Mouse (Mus musculus) forebrain, embryonic 14.5 days (tissue): ENCODE results near the gene Myo10. TPM values are rescaled to one million over a fixed set of nuclear protein-coding genes. Genes with fewer than 3 reads are reported as not detected.

Experiments
- ATAC-seq: fragments of 200-750 bp; cut with Nextera tagmentation; 2 replicates; pipeline ENCODE4 v1.8.0; 2017; ENCODE audit warnings: mild to moderate bottlenecking, moderate library complexity
- DNase-seq: peaks from one replicate; pipeline ENCODE4 v3.0.0-alpha.2; 2015; ENCODE audit warnings: low spot score
- H3K27ac ChIP-seq: fragments of 300-500 bp; sonication (generic); 2 replicates; pipeline ENCODE4 v1.5.1; 2014; ENCODE audit warnings: low read depth, mild to moderate bottlenecking, control low read depth, low read length, moderate library complexity
- H3K27me3 ChIP-seq: fragments of 300-500 bp; sonication (generic); replicated peaks from 2 replicates; pipeline ENCODE4 v1.6.1; 2014; ENCODE audit warnings: low read length, control low read depth, mixed read lengths; ENCODE audit not compliant: control insufficient read depth, insufficient read depth
- H3K36me3 ChIP-seq: fragments of 300-500 bp; sonication (generic); 2 replicates; pipeline ENCODE4 v1.6.1; 2014; ENCODE audit warnings: low read length, control low read depth; ENCODE audit not compliant: control insufficient read depth, insufficient read depth
- H3K4me1 ChIP-seq: fragments of 300-500 bp; sonication (generic); 2 replicates; pipeline ENCODE4 v1.6.1; 2014; ENCODE audit warnings: antibody characterized with exemption, low read length, control low read depth; ENCODE audit not compliant: control insufficient read depth, insufficient read depth
- H3K4me2 ChIP-seq: fragments of 300-500 bp; sonication (generic); 2 replicates; pipeline ENCODE4 v1.6.1; 2014; ENCODE audit warnings: mild to moderate bottlenecking, control low read depth, low read length
- H3K4me3 ChIP-seq: fragments of 300-500 bp; sonication (generic); 2 replicates; pipeline ENCODE4 v1.5.1; 2014; ENCODE audit warnings: low read depth, low read length, control low read depth
- H3K9ac ChIP-seq: fragments of 300-500 bp; sonication (generic); 2 replicates; pipeline ENCODE4 v1.6.1; 2014; ENCODE audit warnings: mild to moderate bottlenecking, low read length, control low read depth, moderate library complexity
- H3K9me3 ChIP-seq: fragments of 300-500 bp; sonication (generic); replicated peaks from 2 replicates; pipeline ENCODE4 v1.6.1; 2016; ENCODE audit warnings: low read length, control low read depth, mixed read lengths; ENCODE audit not compliant: control insufficient read depth
- WGBS: fragments of 180-500 bp; shearing (Covaris S2); extraction: QIAGEN DNeasy Blood & Tissue Kit; methylation state at CpG from one replicate; pipeline ENCODE4 v1.1.7; 2014; 5-methylcytosine and 5-hydroxymethylcytosine counted together
- polyA plus RNA-seq: library from polyadenylated mRNA; unstranded; fragments of >200 nt; fragmentation: Nextera tagmentation; extraction: Ambion mirVana; gene quantifications from 2 replicates; pipeline ENCODE4 v1.2.1, GENCODE M21; 2014

The Myo10 gene
- polyA plus RNA-seq, 1 experiment from 2014 or later: 36.2 TPM

DNA sequence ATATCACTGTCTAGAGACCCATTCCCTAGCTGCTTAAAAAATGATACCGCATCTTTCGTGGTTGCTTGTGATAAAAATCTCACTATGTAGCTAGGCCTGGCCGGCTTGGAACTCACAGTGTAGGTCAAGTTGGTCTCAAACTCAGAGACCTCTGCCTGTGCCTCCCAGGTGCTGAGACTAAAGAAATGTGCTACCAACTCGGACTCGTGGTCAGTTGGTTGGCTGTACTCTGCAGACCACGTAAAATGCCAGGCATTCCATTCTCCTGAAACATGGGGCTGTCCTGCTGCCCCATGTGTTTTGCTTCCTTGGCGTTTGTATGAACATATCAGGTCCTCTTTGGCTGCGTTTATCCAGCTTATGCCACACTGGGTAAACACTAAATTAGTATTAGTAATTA, 156.6 kb downstream of the Myo10 start:
- peaks cover 29% of the 10 kb centered on the region for H3K4me1 ChIP-seq
- H3K9ac ChIP-seq: no peak overlapping the region
- no peaks in the 10 kb centered on the region for H3K27me3 ChIP-seq
- no peak overlapping the region for H3K4me2 ChIP-seq
- DNase-seq (no peak), ATAC-seq (no peak)
- 62% methylated on average over 8 of the region's 8 CpGs for WGBS
- H3K27ac ChIP-seq: no peak overlapping the region
- H3K4me3 ChIP-seq: no peak overlapping the region
- peaks cover 57% of the 10 kb centered on the region for H3K36me3 ChIP-seq
- H3K9me3 ChIP-seq: no peaks in the 10 kb centered on the region

DNA sequence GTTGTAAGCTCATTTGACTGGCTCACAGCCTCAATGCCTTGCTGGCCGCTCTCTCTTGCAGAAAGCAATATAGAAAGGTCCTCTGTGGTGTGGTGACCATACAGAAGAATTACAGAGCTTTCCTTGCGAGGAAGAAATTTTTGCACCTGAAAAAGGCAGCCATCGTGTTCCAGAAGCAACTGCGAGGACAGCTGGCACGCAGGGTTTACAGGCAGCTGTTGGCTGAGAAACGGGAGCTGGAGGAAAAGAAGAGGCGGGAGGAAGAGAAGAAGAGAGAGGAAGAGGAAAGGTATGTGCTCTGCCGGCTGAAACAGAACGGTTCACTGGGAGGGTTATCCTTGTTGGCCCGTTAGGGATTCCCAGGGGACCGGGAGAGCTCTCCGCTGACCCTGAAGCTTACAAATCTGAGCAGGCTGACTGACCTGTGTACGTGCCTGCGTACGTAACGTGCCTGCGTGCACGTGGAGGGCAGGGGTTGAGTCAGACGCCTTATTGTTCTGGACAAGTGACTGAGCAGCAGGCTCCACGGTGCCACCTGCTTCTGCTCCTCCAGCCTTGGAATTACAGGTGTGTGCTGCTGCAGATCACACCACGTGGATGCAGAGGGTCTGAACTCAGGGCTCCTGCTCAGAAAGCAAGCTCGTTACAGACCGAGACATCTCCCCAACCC, 157.3 kb downstream of the Myo10 start:
- Histone ChIP-seq H3K36me3 (peaks cover 64% of the 10 kb centered on the region), H3K4me2 (no peak overlapping the region), H3K9ac (no peak overlapping the region; the same call in 1 of the 2 replicates), H3K9me3 (no peaks in the 10 kb centered on the region), H3K27ac (no peak overlapping the region; the same call in 1 of the 2 replicates), H3K4me3 (no peak overlapping the region), H3K27me3 (no peaks in the 10 kb centered on the region), H3K4me1 (peaks cover 22% of the 10 kb centered on the region)
- DNase-seq (no peak), ATAC-seq (no peak)
- WGBS: 68% methylated on average over 23 of the region's 23 CpGs

DNA sequence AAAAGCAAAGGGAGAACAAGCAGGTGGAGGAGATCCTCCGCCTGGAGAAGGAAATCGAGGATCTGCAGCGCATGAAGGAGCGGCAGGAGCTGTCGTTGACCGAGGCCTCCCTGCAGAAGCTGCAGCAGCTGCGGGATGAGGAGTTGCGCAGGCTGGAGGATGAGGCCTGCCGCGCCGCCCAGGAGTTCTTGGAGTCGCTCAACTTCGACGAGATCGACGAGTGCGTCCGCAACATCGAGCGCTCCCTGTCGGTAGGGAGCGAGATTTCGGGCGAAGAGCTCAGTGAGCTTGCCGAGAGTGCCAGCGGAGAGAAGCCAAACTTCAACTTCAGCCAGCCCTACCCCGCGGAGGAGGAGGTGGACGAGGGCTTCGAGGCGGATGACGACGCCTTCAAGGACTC, 158.7 kb downstream of the Myo10 start:
- H3K4me1 ChIP-seq: peaks cover 9% of the 10 kb centered on the region
- H3K27ac ChIP-seq: no peak overlapping the region
- WGBS: 89% methylated on average over 33 of the region's 33 CpGs
- H3K9ac ChIP-seq: no peak overlapping the region
- ATAC-seq (no peak), DNase-seq (no peak)
- no peak overlapping the region for H3K4me3 ChIP-seq
- peaks cover 78% of the 10 kb centered on the region for H3K36me3 ChIP-seq
- H3K9me3 ChIP-seq: no peaks in the 10 kb centered on the region
- H3K27me3 ChIP-seq: no peaks in the 10 kb centered on the region
- H3K4me2 ChIP-seq: no peak overlapping the region

DNA sequence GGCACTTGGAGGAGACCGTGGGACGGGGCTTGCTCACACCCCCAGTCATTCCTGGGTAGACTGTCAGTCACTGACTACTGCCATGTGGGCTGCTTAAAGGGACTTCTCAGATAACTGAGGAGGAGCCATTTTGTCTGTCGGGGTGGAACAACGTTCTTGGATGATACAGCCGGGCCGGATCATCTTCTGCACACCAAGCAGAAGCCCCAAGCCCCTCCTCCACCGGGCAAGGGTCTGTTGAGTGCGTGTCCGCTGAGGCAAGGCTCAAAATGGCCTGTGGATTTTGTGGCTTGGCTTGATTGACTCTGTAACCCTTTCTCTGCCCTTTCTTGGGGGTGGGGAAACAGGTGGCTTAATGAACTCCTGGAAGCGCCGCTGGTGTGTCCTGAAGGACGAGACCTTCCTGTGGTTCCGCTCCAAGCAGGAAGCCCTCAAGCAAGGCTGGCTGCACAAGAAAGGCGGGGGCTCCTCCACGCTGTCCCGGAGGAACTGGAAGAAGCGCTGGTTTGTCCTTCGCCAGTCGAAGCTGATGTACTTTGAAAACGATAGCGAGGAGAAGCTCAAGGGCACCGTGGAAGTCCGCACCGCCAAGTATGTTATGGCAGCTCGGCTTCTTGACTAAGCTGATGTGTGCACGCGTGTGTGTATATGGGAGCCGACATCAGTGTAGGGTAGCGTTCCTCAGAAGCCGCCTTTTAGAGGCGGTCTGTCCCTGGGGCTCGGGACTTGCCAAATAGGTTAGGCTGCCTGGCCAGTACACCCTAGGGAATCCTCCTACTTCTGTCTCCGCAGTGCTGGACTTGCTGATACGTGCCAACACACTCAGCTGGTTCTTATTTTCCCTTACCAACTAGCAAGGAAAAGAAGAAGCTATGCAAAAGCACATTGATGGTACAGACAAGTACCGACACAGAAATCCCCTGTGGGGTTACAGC, 163.4 kb downstream of the Myo10 start:
- 94% methylated on average over 35 of the region's 35 CpGs for WGBS
- no peaks in the 10 kb centered on the region for H3K9me3 ChIP-seq
- H3K27me3 ChIP-seq: no peaks in the 10 kb centered on the region
- H3K36me3 ChIP-seq: peaks cover 92% of the 10 kb centered on the region
- no peak overlapping the region for H3K9ac ChIP-seq
- H3K4me2 ChIP-seq: no peak overlapping the region
- H3K4me3 ChIP-seq: no peak overlapping the region
- ATAC-seq: no peak
- DNase-seq: no peak
- H3K4me1 ChIP-seq: no peaks in the 10 kb centered on the region
- no peak overlapping the region for H3K27ac ChIP-seq

GRCm38 (mm10) chr15:25787406-25787805, 165.1 kb downstream of the Myo10 start:
- ATAC-seq (no peak), DNase-seq (no peak)
- Histone ChIP-seq H3K36me3 (peaks cover 86% of the 10 kb centered on the region), H3K27ac (no peak overlapping the region), H3K27me3 (no peaks in the 10 kb centered on the region), H3K4me1 (no peaks in the 10 kb centered on the region), H3K4me2 (no peak overlapping the region), H3K9me3 (no peaks in the 10 kb centered on the region), H3K4me3 (no peak overlapping the region), H3K9ac (no peak overlapping the region)
- 66% methylated on average over 9 of the region's 9 CpGs for WGBS

DNA sequence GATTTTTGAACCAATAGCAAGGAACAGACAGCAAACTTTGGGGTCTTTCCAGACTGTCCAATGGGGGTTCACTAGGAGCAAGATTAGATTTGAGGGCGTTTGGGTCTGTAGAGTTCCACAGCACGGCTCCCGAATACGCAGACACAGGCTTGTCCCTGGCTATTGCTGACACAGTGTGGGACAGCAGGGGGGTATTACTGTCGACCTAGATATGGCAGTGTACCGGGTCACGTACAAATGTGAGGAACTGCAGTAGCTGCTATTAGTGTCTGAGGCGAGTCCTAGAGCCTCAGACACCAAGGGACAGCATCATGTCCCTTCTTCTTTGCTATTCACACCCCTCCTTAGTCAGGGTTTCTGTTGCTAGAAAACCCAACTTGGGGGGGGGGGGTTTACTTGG, 165.6 kb downstream of the Myo10 start:
- DNase-seq: no peak
- Histone ChIP-seq H3K9ac (no peak overlapping the region), H3K4me2 (no peak overlapping the region), H3K4me1 (no peaks in the 10 kb centered on the region), H3K27me3 (no peaks in the 10 kb centered on the region), H3K9me3 (no peaks in the 10 kb centered on the region), H3K27ac (no peak overlapping the region), H3K36me3 (peaks cover 86% of the 10 kb centered on the region), H3K4me3 (no peak overlapping the region)
- ATAC-seq: no peak
- WGBS: 92% methylated on average over 8 of the region's 8 CpGs

DNA sequence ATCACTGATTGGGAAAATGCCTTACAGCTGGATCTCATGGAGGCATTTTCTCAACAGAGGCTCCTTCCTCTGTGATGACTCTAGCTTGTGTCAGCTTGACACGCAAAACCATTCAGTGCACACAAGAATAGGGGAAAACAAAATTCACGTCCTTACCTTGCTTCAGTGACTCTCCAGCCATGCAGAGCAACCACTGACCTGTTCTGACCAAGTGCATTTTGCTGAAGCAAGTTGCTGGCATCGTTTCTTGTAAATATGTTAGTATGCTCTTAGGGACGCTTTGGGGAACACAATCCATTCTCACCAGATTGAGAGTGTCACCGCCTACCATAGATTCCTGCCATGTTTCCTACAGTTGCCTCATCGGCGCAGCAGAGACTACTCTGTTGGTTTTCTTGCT, 166.2 kb downstream of the Myo10 start:
- Histone ChIP-seq H3K4me3 (no peak overlapping the region), H3K9me3 (no peaks in the 10 kb centered on the region), H3K27ac (no peak overlapping the region), H3K4me1 (no peaks in the 10 kb centered on the region), H3K4me2 (no peak overlapping the region), H3K27me3 (no peaks in the 10 kb centered on the region), H3K36me3 (peaks cover 86% of the 10 kb centered on the region), H3K9ac (no peak overlapping the region)
- no peak for ATAC-seq
- no peak for DNase-seq
- 93% methylated on average over 7 of the region's 7 CpGs for WGBS

- Histone ChIP-seq H3K36me3 (peaks cover 86% of the 10 kb centered on the region), H3K27ac (no peak overlapping the region), H3K4me1 (no peaks in the 10 kb centered on the region), H3K4me3 (no peak overlapping the region), H3K9me3 (no peaks in the 10 kb centered on the region), H3K9ac (no peak overlapping the region), H3K4me2 (no peak overlapping the region), H3K27me3 (no peaks in the 10 kb centered on the region)
- ATAC-seq (no peak), DNase-seq (no peak)
- 88% methylated on average over 10 of the region's 10 CpGs for WGBS
Measured at GRCm38 (mm10) chr15:25789241-25789640, 166.9 kb downstream of the Myo10 start.
